Mouse (Mus musculus) heart, postnatal 0 days (tissue): ENCODE measurements at regions not wholly inside any gene's neighbourhood (a gene's known extent, or its start where the extent isn't known, plus 50 kb on each side); places are given as distances from the start of the nearest gene placed in this dataset.

Experiments used
- CTCF ChIP-seq: IDR thresholded peaks from 2 replicates; pipeline ENCODE4 v1.5.1; 2016; ENCODE audit warnings: antibody characterized with exemption, control low read depth, low read depth
- EP300 ChIP-seq: IDR thresholded peaks from 2 replicates; pipeline ENCODE4 v1.6.1; 2016; ENCODE audit warnings: antibody characterized with exemption, low read depth

DNA sequence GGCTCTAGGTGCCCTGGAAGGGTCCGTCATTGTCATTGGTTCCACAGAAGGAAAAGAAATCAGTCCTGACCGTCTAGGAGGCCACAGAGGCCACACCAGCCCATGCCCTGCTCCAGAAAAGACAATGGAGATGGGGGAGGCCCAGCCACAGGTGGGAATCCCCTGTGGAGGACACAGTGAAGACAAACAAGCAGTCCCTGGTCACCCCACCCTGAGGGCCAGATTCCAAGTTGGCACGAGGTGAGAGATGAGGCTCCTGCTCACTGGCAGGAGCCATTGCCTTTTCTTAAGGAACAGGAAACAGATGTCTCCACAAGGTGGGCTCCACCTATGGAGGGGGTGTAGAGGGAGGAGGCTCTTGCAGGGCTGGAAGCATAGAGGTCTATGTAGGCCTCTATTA, 66.0 kb downstream of the Gm5294 start:
- TF ChIP-seq CTCF (no peak), EP300 (no peak)
